Mouse (Mus musculus): ENCODE data around the gene Rbl1.

GRCm38 (mm10) chr2:157129601-157130164, 74.7 kb downstream of the Rbl1 start:
- TF ChIP-seq SRF (IDR thresholded peaks at IDR 0.05; ENCODE audit: control insufficient read depth, insufficient read length, low read depth) (no peak), POLR2A (IDR thresholded peaks at IDR 0.05; ENCODE audit: insufficient read length, low read depth) (no peak), MAX (IDR thresholded peaks at IDR 0.05; ENCODE audit: low read depth) (no peak), POLR2AphosphoS2 (IDR thresholded peaks at IDR 0.05; ENCODE audit: insufficient read length, low read depth) (no peak), MYOD1 (IDR thresholded peaks at IDR 0.05; ENCODE audit: control insufficient read depth in 1 of 3, insufficient read length in 2 of 3, low read depth in 2 of 3) (no peak), TCF12 (IDR thresholded peaks at IDR 0.05; ENCODE audit: insufficient read depth, poor library complexity, severe bottlenecking) (no peak), USF1 (IDR thresholded peaks at IDR 0.05; ENCODE audit: low read depth) (no peak), TCF3 (IDR thresholded peaks at IDR 0.05; ENCODE audit: insufficient read length, low read depth) (no peak), MYOG (IDR thresholded peaks at IDR 0.05; ENCODE audit: control insufficient read depth in 1 of 3, insufficient read depth in 1 of 3, insufficient read length in 2 of 3, low read depth in 2 of 3) (no peak), E2F4 (IDR thresholded peaks at IDR 0.05; ENCODE audit: insufficient read depth) (no peak)

Data from myocyte (in vitro differentiated cells).